Mouse (Mus musculus): ENCODE measurements at regions not wholly inside any gene's neighbourhood (a gene's known extent, or its start where the extent isn't known, plus 50 kb on each side); places are given as distances from the start of the nearest gene placed in this dataset.

DNA sequence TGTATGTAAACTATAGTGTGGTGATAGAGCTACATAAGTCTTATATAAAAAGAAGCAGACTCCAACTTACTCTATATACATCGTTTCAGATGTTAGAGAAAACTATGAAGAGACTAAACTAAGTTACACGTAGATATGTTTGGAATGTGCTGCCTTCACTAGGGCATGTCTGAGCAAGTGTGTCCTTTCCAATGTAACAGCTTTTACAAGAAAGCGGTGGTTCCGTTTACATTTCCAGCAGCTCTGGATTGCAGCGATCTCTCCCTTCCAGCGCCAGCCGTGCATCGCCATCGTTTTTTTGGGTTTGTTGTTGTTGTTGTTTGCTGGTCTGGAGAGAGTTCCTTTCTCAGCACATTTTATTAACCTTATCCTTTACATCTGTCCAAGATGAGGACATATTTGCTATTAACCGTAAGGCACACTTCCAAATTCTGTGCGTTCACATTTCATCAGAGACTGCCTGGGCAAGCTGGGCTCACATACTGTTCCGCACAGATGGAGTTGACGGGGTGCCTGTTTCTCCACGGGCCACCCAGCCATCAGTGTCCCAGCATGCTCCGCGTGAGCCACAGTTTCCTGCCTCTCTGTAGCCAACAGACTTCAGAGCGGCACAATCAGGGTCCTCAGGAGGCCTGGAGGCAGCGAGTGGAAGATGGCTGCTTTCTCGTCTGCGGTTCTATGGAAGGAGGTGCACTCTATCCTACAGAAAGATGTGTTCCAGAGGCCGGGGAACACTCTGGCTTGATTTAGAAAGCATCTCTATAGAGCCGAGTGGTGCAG is 125.2 kb upstream of the Map1b start:
- no peak overlapping the region for H3K4me3 ChIP-seq
- no peak overlapping the region for H3K27ac ChIP-seq
- no peak for DNase-seq (ENCODE audit: low spot score)
- WGBS, result 87% methylated on average over 22 of the region's 22 CpGs
- H3K36me3 ChIP-seq, result no peaks in the 10 kb centered on the region
- H3K27me3 ChIP-seq (ENCODE audit: low read depth, poor library complexity, severe bottlenecking), result no peaks in the 10 kb centered on the region
- H3K4me1 ChIP-seq, result peaks cover 20% of the 10 kb centered on the region
- H3K9me3 ChIP-seq (replicated peaks), result no peaks in the 10 kb centered on the region

DNA sequence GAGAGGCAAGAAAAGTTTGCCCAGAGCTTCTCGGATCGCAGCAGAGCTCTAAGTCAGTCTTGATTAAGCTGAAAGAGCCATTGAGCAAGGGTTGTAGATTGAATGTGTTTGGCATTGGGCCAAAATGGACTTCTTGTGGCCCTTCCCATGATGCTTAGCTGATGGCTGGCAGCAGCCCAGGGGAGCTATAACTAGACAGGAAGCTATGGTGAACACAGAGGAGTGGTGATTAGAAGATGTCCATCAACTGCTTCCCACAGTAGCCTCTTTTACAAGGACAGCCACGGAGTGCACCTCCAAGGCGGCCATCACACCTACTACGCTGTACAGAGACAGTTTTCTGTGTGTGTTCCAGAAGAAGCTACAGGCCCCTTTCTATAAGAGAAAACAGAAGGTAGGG is 116.4 kb upstream of the Map1b start:
- WGBS, result 96% methylated on average over 5 of the region's 5 CpGs
- no peak for DNase-seq (ENCODE audit: low spot score)
- Histone ChIP-seq H3K36me3 (no peaks in the 10 kb centered on the region), H3K9me3 (replicated peaks) (no peaks in the 10 kb centered on the region), H3K27ac (no peak overlapping the region), H3K4me3 (no peak overlapping the region), H3K27me3 (ENCODE audit: low read depth, poor library complexity, severe bottlenecking) (no peaks in the 10 kb centered on the region), H3K4me1 (no peaks in the 10 kb centered on the region)

DNA sequence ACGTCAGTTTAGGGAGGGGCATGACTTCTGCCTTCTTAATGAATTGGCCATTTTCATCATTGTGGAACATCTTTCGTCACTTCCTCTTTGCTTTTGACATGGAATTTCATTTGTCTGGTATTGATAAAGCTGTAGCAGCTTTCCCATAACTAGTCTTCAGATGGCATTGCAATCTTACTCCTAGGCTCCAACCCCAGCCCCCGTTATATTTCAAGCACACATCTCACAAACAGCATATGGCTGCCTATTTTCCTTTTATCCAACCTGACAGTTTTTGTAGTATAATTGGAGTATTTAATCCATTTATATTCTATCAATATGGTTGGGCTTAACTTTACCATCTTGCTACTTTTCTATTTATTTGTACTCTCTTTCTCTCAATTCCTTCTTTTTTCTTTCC is 114.5 kb upstream of the Map1b start:
- no peaks in the 10 kb centered on the region for H3K4me1 ChIP-seq
- H3K27ac ChIP-seq, result no peak overlapping the region
- H3K4me3 ChIP-seq, result no peak overlapping the region
- no peaks in the 10 kb centered on the region for H3K36me3 ChIP-seq
- no peaks in the 10 kb centered on the region for H3K9me3 ChIP-seq (replicated peaks)
- no peaks in the 10 kb centered on the region for H3K27me3 ChIP-seq (ENCODE audit: low read depth, poor library complexity, severe bottlenecking)
- no peak for DNase-seq (ENCODE audit: low spot score)
- 87% methylated on average over 3 of the region's 3 CpGs for WGBS

GRCm38 (mm10) chr13:99630356-99630755 is 114.0 kb upstream of the Map1b start:
- no peak overlapping the region for H3K4me3 ChIP-seq
- H3K27me3 ChIP-seq (ENCODE audit: low read depth, poor library complexity, severe bottlenecking), result no peaks in the 10 kb centered on the region
- no peaks in the 10 kb centered on the region for H3K9me3 ChIP-seq (replicated peaks)
- H3K4me1 ChIP-seq, result 0 out of 2 replicates have a peak, but pooled peaks cover 1% of the 10 kb centered on the region
- 95% methylated on average over 22 of the region's 22 CpGs for WGBS
- H3K27ac ChIP-seq, result no peak overlapping the region
- H3K36me3 ChIP-seq, result no peaks in the 10 kb centered on the region
- no peak for DNase-seq (ENCODE audit: low spot score)

DNA sequence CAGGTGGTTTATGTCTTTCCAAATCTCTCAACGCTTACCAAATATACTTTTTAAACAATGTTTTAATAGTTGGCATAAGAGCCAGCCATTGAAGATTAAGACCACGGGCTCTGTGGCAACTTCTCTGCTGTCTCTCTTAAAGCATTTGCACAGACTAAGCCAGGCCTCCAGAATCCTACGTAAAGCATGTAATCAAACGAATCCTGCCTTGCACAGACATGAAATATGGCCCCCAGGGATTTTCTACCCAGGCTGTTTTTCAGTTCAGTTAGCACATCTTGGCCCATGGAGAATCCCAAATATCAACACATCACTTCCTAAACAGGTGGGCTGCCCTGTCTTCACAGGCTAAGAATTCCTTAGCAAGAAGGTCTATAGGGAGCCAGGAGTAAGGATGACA is 108.9 kb upstream of the Map1b start:
- Histone ChIP-seq H3K4me1 (0 out of 2 replicates have a peak, but pooled peaks cover 4% of the 10 kb centered on the region), H3K27ac (no peak overlapping the region), H3K36me3 (no peaks in the 10 kb centered on the region), H3K27me3 (ENCODE audit: low read depth, poor library complexity, severe bottlenecking) (no peaks in the 10 kb centered on the region), H3K4me3 (no peak overlapping the region), H3K9me3 (replicated peaks) (no peaks in the 10 kb centered on the region)
- WGBS, result 67% methylated on average over 4 of the region's 4 CpGs
- no peak for DNase-seq (ENCODE audit: low spot score)

GRCm38 (mm10) chr13:99618332-99618731 is 102.0 kb upstream of the Map1b start:
- Histone ChIP-seq H3K27me3 (ENCODE audit: low read depth, poor library complexity, severe bottlenecking) (no peaks in the 10 kb centered on the region), H3K27ac (no peak overlapping the region), H3K4me1 (peaks cover 21% of the 10 kb centered on the region), H3K9me3 (replicated peaks) (no peaks in the 10 kb centered on the region), H3K36me3 (no peaks in the 10 kb centered on the region), H3K4me3 (no peak overlapping the region)
- WGBS, result 65% methylated on average over 9 of the region's 9 CpGs
- DNase-seq (ENCODE audit: low spot score), result no peak

GRCm38 (mm10) chr13:99617457-99617856 is 101.1 kb upstream of the Map1b start:
- Histone ChIP-seq H3K27ac (peak overlapping the region; percentile 21; the same call in 1 of the 2 replicates), H3K9me3 (replicated peaks) (no peaks in the 10 kb centered on the region), H3K4me1 (peaks cover 21% of the 10 kb centered on the region), H3K27me3 (ENCODE audit: low read depth, poor library complexity, severe bottlenecking) (no peaks in the 10 kb centered on the region), H3K36me3 (no peaks in the 10 kb centered on the region), H3K4me3 (no peak overlapping the region)
- 25% methylated on average over 5 of the region's 5 CpGs for WGBS
- no peak for DNase-seq (ENCODE audit: low spot score)

- no peak overlapping the region for H3K27ac ChIP-seq
- no peaks in the 10 kb centered on the region for H3K27me3 ChIP-seq (ENCODE audit: low read depth, poor library complexity, severe bottlenecking)
- H3K4me3 ChIP-seq, result no peak overlapping the region
- H3K9me3 ChIP-seq (replicated peaks), result no peaks in the 10 kb centered on the region
- no peaks in the 10 kb centered on the region for H3K36me3 ChIP-seq
- DNase-seq (ENCODE audit: low spot score), result no peak
- peaks cover 38% of the 10 kb centered on the region for H3K4me1 ChIP-seq
- 83% methylated on average over 18 of the region's 18 CpGs for WGBS
Measured at GRCm38 (mm10) chr13:99611715-99612494, 95.6 kb upstream of the Map1b start.

DNA sequence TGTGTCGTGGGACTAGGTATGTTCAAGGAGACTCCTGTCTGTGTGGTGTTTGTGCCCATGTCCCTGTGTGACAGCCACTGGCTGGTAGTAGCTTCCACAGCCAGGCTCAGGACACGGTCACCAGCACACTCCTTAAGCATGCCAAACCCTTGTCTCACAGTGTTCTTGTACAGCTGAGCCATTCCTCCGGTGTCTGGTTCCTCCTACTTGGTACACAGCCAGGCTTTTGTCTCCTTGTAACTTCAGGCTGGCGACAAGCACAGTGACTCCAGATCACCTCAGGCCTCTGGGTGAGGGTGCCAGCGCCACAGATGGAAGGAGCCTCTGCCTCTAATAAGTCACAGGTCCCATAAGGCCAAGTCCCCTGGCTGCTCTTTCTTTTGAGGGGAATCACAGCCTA is 94.2 kb upstream of the Map1b start:
- no peaks in the 10 kb centered on the region for H3K36me3 ChIP-seq
- H3K4me1 ChIP-seq, result peaks cover 37% of the 10 kb centered on the region
- no peaks in the 10 kb centered on the region for H3K9me3 ChIP-seq (replicated peaks)
- H3K27ac ChIP-seq, result no peak overlapping the region
- no peaks in the 10 kb centered on the region for H3K27me3 ChIP-seq (ENCODE audit: low read depth, poor library complexity, severe bottlenecking)
- 91% methylated on average over 5 of the region's 5 CpGs for WGBS
- no peak for DNase-seq (ENCODE audit: low spot score)
- H3K4me3 ChIP-seq, result no peak overlapping the region

- H3K27me3 ChIP-seq (ENCODE audit: low read depth, poor library complexity, severe bottlenecking), result no peaks in the 10 kb centered on the region
- H3K4me3 ChIP-seq, result no peak overlapping the region
- no peak for DNase-seq (ENCODE audit: low spot score)
- H3K4me1 ChIP-seq, result peaks cover 37% of the 10 kb centered on the region
- peak overlapping the region; percentile 50 for H3K27ac ChIP-seq
- 70% methylated on average over 9 of the region's 9 CpGs for WGBS
- H3K36me3 ChIP-seq, result no peaks in the 10 kb centered on the region
- no peaks in the 10 kb centered on the region for H3K9me3 ChIP-seq (replicated peaks)
Measured at GRCm38 (mm10) chr13:99609151-99610146, 93.1 kb upstream of the Map1b start.

DNA sequence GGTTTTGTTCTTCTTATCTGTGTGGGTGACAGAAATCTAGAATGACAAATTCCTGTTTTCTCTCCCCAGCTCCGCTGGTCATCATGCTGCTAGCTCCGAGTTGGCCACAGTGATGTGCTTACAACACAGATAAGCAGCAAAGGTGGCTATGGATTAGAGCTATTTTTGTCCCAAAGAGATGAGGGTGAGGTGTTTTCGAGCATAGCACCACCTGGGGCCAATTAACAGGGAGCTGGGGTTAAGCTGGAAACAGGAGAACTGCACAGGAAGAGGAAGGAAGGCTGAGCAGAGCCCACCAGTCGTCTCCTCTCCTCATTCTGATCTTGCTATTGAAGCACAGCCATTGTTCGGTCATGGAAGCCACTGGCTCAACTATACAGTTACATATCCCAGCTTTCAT is 92.3 kb upstream of the Map1b start:
- Histone ChIP-seq H3K4me3 (no peak overlapping the region), H3K9me3 (replicated peaks) (no peaks in the 10 kb centered on the region), H3K36me3 (no peaks in the 10 kb centered on the region), H3K27me3 (ENCODE audit: low read depth, poor library complexity, severe bottlenecking) (no peaks in the 10 kb centered on the region), H3K4me1 (peaks cover 37% of the 10 kb centered on the region), H3K27ac (peak overlapping the region; percentile 20; the same call in 1 of the 2 replicates)
- peak; percentile 58 for DNase-seq (ENCODE audit: low spot score)
- WGBS, result 31% methylated on average over 5 of the region's 5 CpGs

DNA sequence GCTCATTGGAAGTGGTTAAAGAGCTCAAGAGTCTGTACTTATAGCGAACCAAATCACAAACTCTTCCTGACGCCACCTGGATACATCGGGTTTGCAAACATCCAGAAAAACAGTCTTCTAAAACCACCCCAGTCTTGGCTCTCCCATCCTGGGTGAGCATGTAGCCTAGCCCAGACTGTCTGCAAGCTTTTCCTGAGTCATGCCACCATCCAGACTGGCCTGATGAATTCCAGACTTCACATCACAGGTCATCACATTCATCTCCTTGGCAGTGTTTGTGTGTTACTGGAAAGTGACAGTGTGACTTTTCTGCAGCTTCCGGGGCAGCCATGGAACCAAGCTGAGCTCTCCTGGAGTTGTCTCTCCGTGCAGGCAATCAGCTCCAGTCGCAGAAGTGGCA is 90.9 kb upstream of the Map1b start:
- Histone ChIP-seq H3K4me1 (peaks cover 37% of the 10 kb centered on the region), H3K27ac (peak overlapping the region; percentile 27; the same call in 1 of the 2 replicates), H3K9me3 (replicated peaks) (peaks cover 2% of the 10 kb centered on the region; the same call in 1 of the 2 replicates), H3K27me3 (ENCODE audit: low read depth, poor library complexity, severe bottlenecking) (no peaks in the 10 kb centered on the region), H3K4me3 (no peak overlapping the region), H3K36me3 (no peaks in the 10 kb centered on the region)
- DNase-seq (ENCODE audit: low spot score), result no peak
- WGBS, result 76% methylated on average over 6 of the region's 6 CpGs
